Mouse (Mus musculus) lung, postnatal 0 days (tissue): ENCODE results near the gene Gabrg2.

Source experiments
- CTCF ChIP-seq: IDR thresholded peaks from 2 replicates; pipeline ENCODE4 v1.5.1; 2016; ENCODE audit warnings: antibody characterized with exemption, mild to moderate bottlenecking
- EP300 ChIP-seq: IDR thresholded peaks from 2 replicates; pipeline ENCODE4 v1.6.1; 2016; ENCODE audit warnings: antibody characterized with exemption, mild to moderate bottlenecking, control low read depth

GRCm38 (mm10) chr11:41962706-41963105 lies 38.0 kb downstream of the Gabrg2 start:
- TF ChIP-seq CTCF (no peak), EP300 (no peak)
